Mouse (Mus musculus) liver, embryonic 14.5 days (tissue): Measurements from ENCODE around the gene 5430403G16Rik.
"Not testable (repeated sequence)": the region's sequence is repeated elsewhere in the genome, so short reads cannot be mapped to it uniquely, and the experiment has no call there.

Experiments
- CTCF ChIP-seq: IDR thresholded peaks from 2 replicates; pipeline ENCODE4 v1.5.1; 2016; ENCODE audit warnings: antibody characterized with exemption, low read depth, control low read depth
- EP300 ChIP-seq: IDR thresholded peaks from 2 replicates; pipeline ENCODE4 v1.6.1; 2016; ENCODE audit warnings: antibody characterized with exemption, low read depth

DNA sequence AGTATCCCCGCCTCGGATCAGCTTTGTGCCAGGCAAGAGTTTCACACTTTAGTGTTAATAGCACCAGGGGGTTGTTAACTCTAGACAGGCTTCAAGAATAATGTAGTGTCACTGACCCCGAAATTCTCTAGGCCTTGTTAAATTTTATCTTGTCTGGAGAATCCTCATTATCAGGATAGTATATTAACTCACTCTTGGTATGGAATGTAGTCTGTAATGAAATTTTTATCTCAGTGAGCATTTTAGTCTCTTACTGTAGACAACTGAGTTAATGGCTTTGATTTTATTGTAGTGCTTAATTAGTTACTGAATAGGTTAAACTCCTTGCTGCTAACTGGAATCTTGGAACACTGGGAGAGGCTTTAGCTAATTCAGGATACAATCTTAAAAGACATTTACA is 26.5 kb upstream of the 5430403G16Rik start:
- not testable (repeated sequence) for TF ChIP-seq EP300, CTCF
